Mouse (Mus musculus) forebrain, embryonic 16.5 days (tissue): Measurements from ENCODE around the gene Nsmce4a. TPM values are rescaled to one million over a fixed set of nuclear protein-coding genes. Genes with fewer than 3 reads are reported as not detected.

ENCODE experiments used
- ATAC-seq: fragments of 200-750 bp; cut with Nextera tagmentation; 2 replicates; pipeline ENCODE4 v1.8.0; 2017; ENCODE audit warnings: mild to moderate bottlenecking, moderate library complexity
- H3K27ac ChIP-seq: fragments of 300-500 bp; sonication (generic); 2 replicates; pipeline ENCODE4 v1.5.1; 2014; ENCODE audit warnings: low read length, control low read depth
- H3K27me3 ChIP-seq: fragments of 300-500 bp; sonication (generic); replicated peaks from 2 replicates; pipeline ENCODE4 v1.6.1; 2014; ENCODE audit warnings: low read length; ENCODE audit not compliant: control insufficient read depth, insufficient read depth
- H3K36me3 ChIP-seq: fragments of 300-500 bp; sonication (generic); 2 replicates; pipeline ENCODE4 v1.6.1; 2014; ENCODE audit not compliant: control insufficient read depth, insufficient read depth
- H3K4me1 ChIP-seq: fragments of 300-500 bp; sonication (generic); replicated peaks from 2 replicates; pipeline ENCODE4 v1.6.1; 2014; ENCODE audit warnings: low read length; ENCODE audit not compliant: control insufficient read depth, insufficient read depth
- H3K4me2 ChIP-seq: fragments of 300-500 bp; sonication (generic); 2 replicates; pipeline ENCODE4 v1.6.1; 2014; ENCODE audit warnings: mild to moderate bottlenecking, low read length, control low read depth
- H3K4me3 ChIP-seq: fragments of 300-500 bp; sonication (generic); replicated peaks from 2 replicates; pipeline ENCODE4 v1.5.1; 2014; ENCODE audit warnings: mild to moderate bottlenecking, low read length, control low read depth
- H3K9ac ChIP-seq: fragments of 300-500 bp; sonication (generic); replicated peaks from 2 replicates; pipeline ENCODE4 v1.6.1; 2014; ENCODE audit warnings: low read depth, low read length, control low read depth
- H3K9me3 ChIP-seq: fragments of 300-500 bp; sonication (generic); 2 replicates; pipeline ENCODE4 v1.6.1; 2016; ENCODE audit warnings: low read length; ENCODE audit not compliant: control insufficient read depth
- WGBS: fragments of 180-500 bp; shearing (Covaris S2); extraction: QIAGEN DNeasy Blood & Tissue Kit; methylation state at CpG from one replicate; pipeline ENCODE4 v1.1.7; 2014; 5-methylcytosine and 5-hydroxymethylcytosine counted together
- polyA plus RNA-seq: library from polyadenylated mRNA; unstranded; fragments of >200 nt; fragmentation: Nextera tagmentation; extraction: Ambion mirVana; gene quantifications from 2 replicates; pipeline ENCODE4 v1.2.1, GENCODE M21; 2015

Nsmce4a gene
- polyA plus RNA-seq, 1 experiment from 2014 or later: 92.2 TPM

GRCm38 (mm10) chr7:130510243-130510642 is 62.7 kb downstream of the Nsmce4a start:
- no peaks in the 10 kb centered on the region for H3K27me3 ChIP-seq
- no peaks in the 10 kb centered on the region for H3K4me1 ChIP-seq
- no peaks in the 10 kb centered on the region for H3K9me3 ChIP-seq
- peaks cover 32% of the 10 kb centered on the region for H3K36me3 ChIP-seq
- H3K27ac ChIP-seq: no peak overlapping the region
- ATAC-seq: no peak
- no peak overlapping the region for H3K4me2 ChIP-seq
- H3K9ac ChIP-seq: no peak overlapping the region
- no peak overlapping the region for H3K4me3 ChIP-seq
- 89% methylated on average over 5 of the region's 5 CpGs for WGBS

GRCm38 (mm10) chr7:130503006-130503405 is 69.9 kb downstream of the Nsmce4a start:
- Histone ChIP-seq H3K4me3 (no peak overlapping the region), H3K9me3 (no peaks in the 10 kb centered on the region), H3K27ac (no peak overlapping the region), H3K4me1 (no peaks in the 10 kb centered on the region), H3K27me3 (no peaks in the 10 kb centered on the region), H3K9ac (no peak overlapping the region), H3K4me2 (no peak overlapping the region), H3K36me3 (peaks cover 30% of the 10 kb centered on the region)
- no peak for ATAC-seq
- 90% methylated on average over 5 of the region's 5 CpGs for WGBS

GRCm38 (mm10) chr7:130501499-130501898 is 71.4 kb downstream of the Nsmce4a start:
- no peak for ATAC-seq
- Histone ChIP-seq H3K27ac (no peak overlapping the region), H3K9ac (no peak overlapping the region), H3K4me2 (no peak overlapping the region), H3K4me1 (no peaks in the 10 kb centered on the region), H3K9me3 (no peaks in the 10 kb centered on the region), H3K27me3 (no peaks in the 10 kb centered on the region), H3K4me3 (no peak overlapping the region), H3K36me3 (peaks cover 20% of the 10 kb centered on the region)
- 78% methylated on average over 1 of the region's 1 CpGs for WGBS

GRCm38 (mm10) chr7:130493346-130493745 is 79.6 kb downstream of the Nsmce4a start:
- WGBS: 55% methylated on average over 3 of the region's 3 CpGs

GRCm38 (mm10) chr7:130492026-130492425 is 80.9 kb downstream of the Nsmce4a start:
- Histone ChIP-seq H3K27me3 (no peaks in the 10 kb centered on the region), H3K4me2 (no peak overlapping the region), H3K36me3 (peaks cover 3% of the 10 kb centered on the region; the same call in 1 of the 2 replicates), H3K9ac (no peak overlapping the region), H3K27ac (no peak overlapping the region), H3K9me3 (no peaks in the 10 kb centered on the region), H3K4me3 (no peak overlapping the region), H3K4me1 (peaks cover 4% of the 10 kb centered on the region; the same call in 1 of the 2 replicates)
- ATAC-seq: no peak

More at GRCm38 (mm10) chr7:130493346-130493745, 79.6 kb downstream of the Nsmce4a start:
- no peak overlapping the region for H3K4me2 ChIP-seq
- no peak overlapping the region for H3K9ac ChIP-seq
- no peak overlapping the region for H3K4me3 ChIP-seq
- H3K36me3 ChIP-seq: no peaks in the 10 kb centered on the region; the same call in 1 of the 2 replicates
- H3K27ac ChIP-seq: no peak overlapping the region; the same call in 1 of the 2 replicates
- H3K4me1 ChIP-seq: peaks cover 4% of the 10 kb centered on the region; the same call in 1 of the 2 replicates
- no peaks in the 10 kb centered on the region for H3K9me3 ChIP-seq
- H3K27me3 ChIP-seq: no peaks in the 10 kb centered on the region
- ATAC-seq: no peak

Other genes with a start within 250 kb of the Nsmce4a start
- gene Ate1, start 52.7 kb downstream of the Nsmce4a start, polyA plus RNA-seq: 86.3 and 95.4 TPM in 2 replicates
- 53.3 and 59.0 TPM in 2 replicates for gene Tacc2, start 4.3 kb upstream of the Nsmce4a start, polyA plus RNA-seq
- gene Btbd16, start 201.0 kb upstream of the Nsmce4a start, polyA plus RNA-seq: not detected in 2 replicates